Mouse (Mus musculus): ENCODE measurements around the gene Cox4i1.

DNA sequence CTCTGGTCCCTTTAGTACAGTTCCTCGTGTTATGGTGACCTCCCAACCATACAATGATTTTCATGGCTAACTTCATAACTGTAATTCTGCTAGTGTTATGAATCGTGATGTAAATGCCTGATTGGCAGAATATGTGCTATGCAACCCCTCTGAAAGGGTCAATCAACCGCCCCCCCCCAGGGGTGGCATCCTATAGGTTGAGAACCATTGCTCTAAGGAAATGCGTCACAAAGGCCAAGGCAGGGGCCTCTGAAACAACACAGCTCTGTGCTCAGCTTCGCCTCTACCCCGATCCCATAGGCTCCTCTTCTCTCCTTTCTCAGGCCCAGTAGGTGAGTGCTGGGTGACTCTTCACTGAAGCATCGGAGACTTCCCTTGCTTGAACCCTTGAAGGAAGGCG lies 17.6 kb downstream of the Cox4i1 start:
- TF ChIP-seq CTCF (IDR thresholded peaks at IDR 0.05; ENCODE audit: control insufficient read depth, insufficient read depth, insufficient read length) (no peak), MYOG (IDR thresholded peaks at IDR 0.05; ENCODE audit: control insufficient read depth, extremely low read depth, insufficient read length) (no peak), USF1 (IDR thresholded peaks at IDR 0.05; ENCODE audit: low read depth) (no peak)

All from C2C12 (cell line).